ENCODE assay signal across 8 mouse cellular contexts in genomic region chr10:30618091-30618917, GRCm38 (mm10). TPM values are rescaled to one million over a fixed set of nuclear protein-coding genes. Genes with fewer than 3 reads are reported as not detected.
DNase-seq lines count a peak whose midpoint lies in the region; ATAC-seq and TF ChIP-seq lines count a peak whose summit lies in the region.

No protein-coding gene starts in this region.

- WGBS in bone marrow, adult 2 months: under 1% methylated on average over 49 of the region's 49 CpGs
- WGBS in embryonic facial prominence, embryonic 15.5 days: under 1% methylated on average over 49 of the region's 49 CpGs
- 1% methylated on average over 49 of the region's 49 CpGs for WGBS in limb, embryonic 14.5 days
- 1% methylated on average over 49 of the region's 49 CpGs for whole genome bisulfite sequencing in midbrain, postnatal 0 days

- H3K4me3 ChIP-seq in bone marrow, adult 2 months (replicated peaks; ENCODE audit: control insufficient read depth, low read depth, low read length): peak overlapping the region; percentile 80
- H3K4me3 ChIP-seq in embryonic facial prominence, embryonic 15.5 days (replicated peaks): peak overlapping the region; percentile 62
- peak overlapping the region; percentile 52 for H3K4me3 ChIP-seq in limb, embryonic 14.5 days (replicated peaks; ENCODE audit: low read length)
- peak overlapping the region; percentile 54 for H3K4me3 ChIP-seq in midbrain, postnatal 0 days (ENCODE audit: low read depth, low read length)

- no peaks in the 10 kb centered on the region for H3K36me3 ChIP-seq in embryonic facial prominence, embryonic 15.5 days
- no peaks in the 10 kb centered on the region for H3K36me3 ChIP-seq in limb, embryonic 14.5 days (ENCODE audit: control insufficient read depth, insufficient read depth, low read length)
- H3K36me3 ChIP-seq in midbrain, postnatal 0 days (ENCODE audit: insufficient read depth, low read length): no peaks in the 10 kb centered on the region

- H3K4me2 ChIP-seq in embryonic facial prominence, embryonic 15.5 days (replicated peaks): peak overlapping the region; percentile 71
- H3K4me2 ChIP-seq in limb, embryonic 14.5 days (replicated peaks; ENCODE audit: low read depth, low read length, severe bottlenecking): peak overlapping the region; percentile 56
- peak overlapping the region; percentile 67 for H3K4me2 ChIP-seq in midbrain, postnatal 0 days (ENCODE audit: low read depth, low read length, poor library complexity, severe bottlenecking)

- peak overlapping the region; percentile 97 for H3K27ac ChIP-seq in bone marrow, adult 2 months (ENCODE audit: control insufficient read depth, insufficient read depth, low read depth, low read length, poor library complexity)
- peak overlapping the region; percentile 97 for H3K27ac ChIP-seq in embryonic facial prominence, embryonic 15.5 days (replicated peaks)
- peak overlapping the region; percentile 93 for H3K27ac ChIP-seq in limb, embryonic 14.5 days (replicated peaks; ENCODE audit: low read depth, low read length)
- peak overlapping the region; percentile 92 for H3K27ac ChIP-seq in midbrain, postnatal 0 days (ENCODE audit: low read depth, low read length)

- 0 out of 2 replicates have a peak, but pooled peaks have one; percentile 11 for TF ChIP-seq CTCF in bone marrow, adult 2 months (IDR thresholded peaks at IDR 0.05; ENCODE audit: control insufficient read depth, insufficient read depth, low read length)
- TF ChIP-seq CTCF in midbrain, postnatal 0 days (IDR thresholded peaks at IDR 0.05): peak; percentile 60

- peak; percentile 100 for ATAC-seq in embryonic facial prominence, embryonic 15.5 days (ENCODE audit: insufficient number of reproducible peaks, low FRiP score, low TSS enrichment, low read depth)
- peak; percentile 100 for ATAC-seq in limb, embryonic 14.5 days (ENCODE audit: low FRiP score, low read depth)
- peak; percentile 100 for ATAC-seq in midbrain, postnatal 0 days (ENCODE audit: low FRiP score)

- peak; percentile 80; the same call in 1 of the 2 replicates for TF ChIP-seq POLR2A in bone marrow, adult 2 months (IDR thresholded peaks at IDR 0.05; ENCODE audit: borderline replicate concordance, control insufficient read depth, low read depth, low read length)
- TF ChIP-seq POLR2A in limb, embryonic 14.5 days (IDR thresholded peaks at IDR 0.05; ENCODE audit: borderline replicate concordance, extremely low read depth, insufficient read depth, insufficient read length): peak; percentile 59; the same call in 1 of the 2 replicates

- peak; percentile 99 for DNase-seq in 416B (ENCODE audit: low read depth)
- peak; percentile 99 for DNase-seq in heart, adult 8-10 months (ENCODE audit: low spot score)
- peak; percentile 99 for DNase-seq in kidney, adult 9 months
- peak; percentile 97 for DNase-seq in limb, embryonic 14.5 days (ENCODE audit: low spot score)
- DNase-seq in midbrain, postnatal 0 days (ENCODE audit: low spot score): peak; percentile 99
- DNase-seq in spleen, postnatal 14 days (ENCODE audit: low spot score in 2 of 2): peak; percentile 96 to 97

- no peaks in the 10 kb centered on the region; the same call in 1 of the 2 replicates for H3K4me1 ChIP-seq in bone marrow, adult 2 months (ENCODE audit: control insufficient read depth, insufficient read depth, low read length)
- H3K4me1 ChIP-seq in embryonic facial prominence, embryonic 15.5 days: 0 out of 2 replicates have a peak, but pooled peaks cover 3% of the 10 kb centered on the region
- H3K4me1 ChIP-seq in limb, embryonic 14.5 days (ENCODE audit: control insufficient read depth, insufficient read depth, low read length): no peaks in the 10 kb centered on the region
- H3K4me1 ChIP-seq in midbrain, postnatal 0 days (ENCODE audit: insufficient read depth, low read length): no peaks in the 10 kb centered on the region

- H3K9me3 ChIP-seq in embryonic facial prominence, embryonic 15.5 days (replicated peaks): no peaks in the 10 kb centered on the region
- H3K9me3 ChIP-seq in limb, embryonic 14.5 days (ENCODE audit: control insufficient read depth, low read length): no peaks in the 10 kb centered on the region
- H3K9me3 ChIP-seq in midbrain, postnatal 0 days (ENCODE audit: low read length): no peaks in the 10 kb centered on the region

- peak overlapping the region; percentile 57 for H3K9ac ChIP-seq in embryonic facial prominence, embryonic 15.5 days
- peak overlapping the region; percentile 70 for H3K9ac ChIP-seq in limb, embryonic 14.5 days (ENCODE audit: low read depth, low read length, severe bottlenecking)
- H3K9ac ChIP-seq in midbrain, postnatal 0 days (replicated peaks; ENCODE audit: low read length, poor library complexity, severe bottlenecking): peak overlapping the region; percentile 63

- no peaks in the 10 kb centered on the region for H3K27me3 ChIP-seq in embryonic facial prominence, embryonic 15.5 days
- no peaks in the 10 kb centered on the region for H3K27me3 ChIP-seq in limb, embryonic 14.5 days (ENCODE audit: control insufficient read depth, insufficient read depth, low read length)
- peaks cover 4% of the 10 kb centered on the region; the same call in 1 of the 2 replicates for H3K27me3 ChIP-seq in midbrain, postnatal 0 days (ENCODE audit: insufficient read depth, low read length)

RNA-seq across cellular contexts. Expression of gene Hint3, which starts 11.1 kb away (rescaled TPM):
- polyA plus RNA-seq in bone marrow, adult 2 months (2011; ENCODE audit: insufficient read depth, insufficient read length, low replicate concordance, missing spikeins): 10.5 and 15.1 TPM in 2 replicates
- 20.1 and 21.5 TPM in 2 replicates for polyA plus RNA-seq in embryonic facial prominence, embryonic 15.5 days (2015; fragmentation: Nextera tagmentation; extraction: Ambion mirVana)
- 100 to 1,000 TPM in 1 of 4 experiments, 10 to 100 TPM in 3; 87.7 to 103 (median 95.8) TPM for total RNA-seq in heart, adult 8-10 months (2022)
- polyA plus RNA-seq in limb, embryonic 14.5 days (2012; rRNA removed): 8.7 and 9.5 TPM in 2 replicates
- 18.5 and 20.1 TPM in 2 replicates for polyA plus RNA-seq in limb, embryonic 14.5 days (2014; fragmentation: Nextera tagmentation; extraction: Ambion mirVana)
- total RNA-seq in midbrain, postnatal 0 days (2014; rRNA removed): 15.1 and 29.5 TPM in 2 replicates
- polyA plus RNA-seq in midbrain, postnatal 0 days (2015; fragmentation: Nextera tagmentation; extraction: Ambion mirVana): 12.6 and 13.2 TPM in 2 replicates

RNA-seq across cellular contexts. Expression of gene Trmt11, which starts 17.8 kb away (rescaled TPM):
- 3.9 and 8.7 TPM in 2 replicates for polyA plus RNA-seq in bone marrow, adult 2 months (2011; ENCODE audit: insufficient read depth, insufficient read length, low replicate concordance, missing spikeins)
- polyA plus RNA-seq in embryonic facial prominence, embryonic 15.5 days (2015; fragmentation: Nextera tagmentation; extraction: Ambion mirVana): 23.0 and 24.6 TPM in 2 replicates
- 1 to 10 TPM; 4.9 to 8.2 (median 5.4) TPM for total RNA-seq in heart, adult 8-10 months (2022)
- 7.1 and 9.9 TPM in 2 replicates for polyA plus RNA-seq in limb, embryonic 14.5 days (2012; rRNA removed)
- 24.3 and 24.8 TPM in 2 replicates for polyA plus RNA-seq in limb, embryonic 14.5 days (2014; fragmentation: Nextera tagmentation; extraction: Ambion mirVana)
- 6.5 and 13.4 TPM in 2 replicates for total RNA-seq in midbrain, postnatal 0 days (2014; rRNA removed)
- 15.5 and 17.4 TPM in 2 replicates for polyA plus RNA-seq in midbrain, postnatal 0 days (2015; fragmentation: Nextera tagmentation; extraction: Ambion mirVana)

Comparison
In these comparisons a context has a peak if more than half of its experiments do, and no peak if none do; other contexts are left out.
1. Peak in every context shown above with its lines: DNase-seq, ATAC-seq, H3K4me3 ChIP-seq and H3K27ac ChIP-seq.